Mouse (Mus musculus) Muller cell, postnatal 12 days (primary cell): ENCODE measurements around the gene Tank.

Source experiments
- DNase-seq: peaks from one replicate; pipeline ENCODE4 v3.0.0-alpha.2; 2015; ENCODE audit errors: inconsistent ontology term

The Tank gene

DNA sequence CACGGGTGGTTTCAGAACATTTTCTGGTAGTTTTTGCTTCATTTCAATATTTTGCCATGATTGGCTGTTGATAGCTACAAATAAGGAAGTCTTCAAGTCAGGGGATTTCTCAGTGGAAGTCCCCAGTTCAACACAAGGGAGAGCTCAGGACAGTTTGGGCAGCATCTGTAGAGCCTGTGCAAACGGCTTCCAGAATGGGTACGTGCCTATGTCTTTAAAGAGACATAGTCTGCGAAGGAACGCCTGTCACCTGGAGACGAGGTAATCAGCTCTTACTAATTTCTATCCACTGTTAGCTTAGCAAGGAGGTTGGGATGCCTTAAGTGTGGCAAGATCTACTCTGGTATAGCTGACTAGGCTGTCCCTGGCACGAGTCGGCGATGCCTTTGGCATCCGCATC lies at the start of gene Tank:
Gene Tank (plus strand): TSS at position 153 of the 400 bp plus-strand sequence.
- DNase-seq, result no peak

DNA sequence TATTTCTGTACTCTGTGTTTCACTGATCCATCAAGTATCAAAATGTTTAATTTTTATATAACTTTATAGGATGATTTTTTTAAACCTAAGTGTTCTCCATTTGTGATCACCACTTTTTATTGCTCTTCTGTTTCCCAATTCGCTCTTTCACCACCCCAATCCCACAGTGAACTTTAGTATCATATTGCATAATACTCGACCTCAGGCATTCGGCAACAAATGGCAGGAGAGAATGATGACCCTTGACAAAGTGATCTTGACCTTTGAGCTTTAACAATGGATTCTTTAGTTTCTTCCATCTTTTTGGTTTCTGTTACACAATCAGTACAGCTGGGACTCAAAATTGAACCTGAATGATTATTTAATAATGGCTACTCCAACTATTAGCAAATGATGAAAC lies 46.1 kb upstream of the Tank start:
- DNase-seq, result no peak

DNA sequence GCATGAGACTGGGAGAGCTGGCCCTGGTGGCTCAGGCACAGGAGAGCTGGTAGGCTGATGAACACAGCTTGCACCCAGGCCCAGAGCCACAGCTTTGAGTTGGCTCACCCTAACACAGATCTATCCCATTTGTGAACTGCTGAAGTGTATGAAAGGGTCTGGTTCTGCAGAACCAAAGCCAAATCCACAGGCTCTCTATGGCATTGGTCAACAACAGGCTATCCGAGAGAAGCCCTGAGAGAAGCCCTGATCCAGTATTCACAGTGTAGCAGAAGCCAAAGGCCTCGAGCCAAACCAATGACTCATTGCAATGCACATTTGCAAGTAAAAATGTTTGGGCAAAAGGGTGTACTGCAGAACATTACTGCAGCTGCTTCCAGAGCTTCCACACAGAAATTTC lies 45.3 kb upstream of the Tank start:
- DNase-seq, result peak; percentile 87

DNA sequence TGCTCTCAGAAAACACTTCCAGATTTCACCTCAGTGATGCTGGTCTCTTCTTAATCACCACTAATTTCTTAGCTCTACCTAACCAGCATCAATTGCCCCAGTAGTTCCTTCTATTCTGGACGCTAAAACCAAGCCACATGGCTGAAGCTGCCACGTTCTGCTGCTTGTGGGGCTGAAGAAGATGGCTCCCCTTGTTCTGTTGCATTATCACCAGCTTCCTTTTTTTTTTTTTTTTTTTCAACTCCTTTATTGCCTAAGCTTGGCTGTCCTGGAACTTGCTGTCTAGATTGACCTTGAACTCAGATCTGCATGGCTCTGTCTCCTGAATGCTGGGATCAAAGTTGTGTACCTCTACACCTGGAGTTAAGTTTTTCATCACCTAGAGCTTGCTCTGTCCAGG lies 41.5 kb upstream of the Tank start:
- no peak for DNase-seq

DNA sequence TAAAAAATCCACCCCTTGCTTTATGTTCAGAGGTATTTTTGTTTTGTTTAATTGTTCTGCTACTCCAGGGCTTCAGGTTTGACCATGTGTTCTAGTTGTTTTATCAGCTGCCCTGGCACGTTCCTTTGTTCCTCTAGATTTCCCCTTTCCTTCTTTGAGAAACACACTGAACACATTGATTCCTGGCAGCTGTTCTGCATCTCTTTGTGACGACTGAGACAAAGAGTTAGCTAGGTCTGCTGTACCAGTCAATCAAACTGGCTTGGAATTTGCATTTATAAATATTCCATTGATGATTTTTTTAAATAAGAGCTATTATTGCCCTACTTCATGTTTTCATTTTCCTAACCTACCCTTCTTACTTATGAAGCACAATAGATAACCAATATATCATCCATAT lies 39.0 kb upstream of the Tank start:
- no peak for DNase-seq

DNA sequence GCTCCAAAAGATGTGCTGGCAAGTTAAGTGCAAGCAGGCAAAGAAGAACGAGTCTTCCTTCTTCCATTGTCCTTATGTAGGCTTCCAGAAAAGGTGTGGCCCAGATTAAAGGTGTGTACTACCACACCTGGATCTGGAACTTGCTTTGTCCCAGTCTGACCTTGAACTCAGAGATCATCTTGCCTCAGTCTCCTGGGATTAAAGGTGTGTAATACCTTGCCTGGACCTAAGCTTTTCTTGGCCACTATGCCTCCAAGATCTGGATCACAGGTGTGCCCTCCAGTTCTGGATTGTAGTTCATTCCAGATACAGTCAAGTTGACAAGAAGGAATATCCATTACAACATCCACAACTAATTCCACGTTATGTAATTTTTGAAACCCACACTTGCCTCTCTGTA lies 36.0 kb upstream of the Tank start:
- no peak for DNase-seq

DNA sequence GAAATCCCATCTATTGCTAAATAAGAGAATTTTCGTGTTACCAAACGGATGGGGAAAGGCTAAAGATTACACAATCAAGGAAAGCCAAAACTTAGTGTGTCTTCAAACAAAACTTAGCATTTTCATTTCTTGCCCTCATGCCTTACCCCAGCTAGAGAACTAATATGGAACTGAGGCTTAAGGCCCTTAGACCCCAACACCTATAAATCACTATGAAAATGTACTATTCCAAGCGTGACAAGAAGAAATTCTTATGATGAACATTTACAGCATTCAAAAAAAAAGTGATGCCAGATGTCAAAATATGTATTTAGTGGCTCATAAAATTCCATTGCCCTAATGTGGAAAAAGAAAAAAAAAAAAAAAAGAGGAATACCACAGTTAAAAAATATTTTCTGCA lies 32.7 kb upstream of the Tank start:
- DNase-seq, result no peak

DNA sequence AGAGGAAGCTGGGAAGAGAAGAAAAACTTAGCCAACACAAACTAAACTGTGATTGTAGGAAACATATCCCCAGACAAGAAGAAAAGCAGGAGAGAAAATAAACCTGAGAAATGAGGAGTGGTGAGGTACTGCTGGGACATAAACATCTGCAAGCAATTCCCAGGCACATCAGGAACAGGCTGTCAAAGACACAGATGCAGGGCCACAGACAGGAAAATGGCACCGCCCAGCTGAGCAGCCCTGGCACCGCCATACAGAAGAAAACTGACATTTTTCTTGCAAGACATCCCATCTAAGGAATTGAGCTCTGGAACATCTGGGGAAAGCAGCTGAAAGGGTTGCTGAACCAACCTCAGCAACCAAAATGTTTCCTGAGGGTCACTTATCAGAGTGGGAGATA lies 30.4 kb upstream of the Tank start:
- no peak for DNase-seq

DNA sequence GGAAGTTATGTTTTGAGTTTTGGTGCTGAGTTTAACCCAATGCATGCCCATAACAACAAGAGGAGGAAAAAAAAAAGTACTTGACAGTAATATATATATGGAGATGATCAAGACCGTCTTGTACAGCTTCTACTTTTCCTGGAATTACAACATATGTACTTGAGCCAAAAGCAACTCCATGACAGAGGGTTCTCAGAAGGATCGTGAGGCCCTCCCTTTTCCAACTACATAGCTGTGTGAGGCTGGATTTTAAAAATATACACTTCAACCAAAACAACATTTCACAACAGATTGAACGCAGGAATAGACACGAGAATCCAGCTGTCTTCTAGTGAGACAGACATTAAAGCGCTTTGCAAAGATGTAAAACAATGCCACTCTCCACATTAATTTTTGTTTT lies 26.7 kb upstream of the Tank start:
- no peak for DNase-seq

DNA sequence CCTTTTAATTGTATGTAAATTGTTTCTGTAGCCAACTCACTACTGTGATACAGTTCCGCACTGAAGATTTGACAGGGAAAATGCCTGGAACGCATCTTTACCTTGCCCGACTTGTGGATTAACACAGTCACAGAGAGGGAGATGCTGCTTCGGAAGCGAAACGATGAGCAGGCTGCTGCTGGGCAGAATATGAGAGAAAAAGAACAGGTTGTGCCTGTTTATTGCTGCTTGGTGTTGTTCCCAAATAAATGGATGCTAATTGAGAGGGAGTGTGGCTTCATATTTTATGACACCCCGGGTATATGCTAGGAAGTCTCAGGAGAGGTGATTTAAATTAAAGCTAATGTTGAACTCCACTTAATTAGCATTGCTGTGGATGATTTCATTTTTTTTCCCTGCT lies 23.0 kb upstream of the Tank start:
- DNase-seq, result no peak

DNA sequence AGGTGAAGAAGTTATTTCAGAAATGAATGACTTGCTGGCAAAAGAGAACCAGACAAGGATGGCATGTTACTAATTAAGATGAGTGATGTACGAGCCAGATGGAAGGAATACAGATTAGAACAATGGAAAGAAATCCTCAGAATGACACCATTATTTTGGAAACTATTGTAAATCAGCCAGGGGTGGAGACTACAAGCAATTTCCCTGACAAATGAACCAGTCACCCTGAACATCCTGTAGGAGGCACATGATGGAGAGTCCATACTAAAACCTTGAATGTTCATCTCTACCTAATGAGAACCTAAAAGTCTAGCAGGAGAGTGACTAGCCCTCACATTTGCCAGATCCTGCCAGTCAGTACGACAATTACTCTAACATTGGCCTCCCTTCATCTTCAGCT lies 22.6 kb upstream of the Tank start:
- DNase-seq, result peak; percentile 58

DNA sequence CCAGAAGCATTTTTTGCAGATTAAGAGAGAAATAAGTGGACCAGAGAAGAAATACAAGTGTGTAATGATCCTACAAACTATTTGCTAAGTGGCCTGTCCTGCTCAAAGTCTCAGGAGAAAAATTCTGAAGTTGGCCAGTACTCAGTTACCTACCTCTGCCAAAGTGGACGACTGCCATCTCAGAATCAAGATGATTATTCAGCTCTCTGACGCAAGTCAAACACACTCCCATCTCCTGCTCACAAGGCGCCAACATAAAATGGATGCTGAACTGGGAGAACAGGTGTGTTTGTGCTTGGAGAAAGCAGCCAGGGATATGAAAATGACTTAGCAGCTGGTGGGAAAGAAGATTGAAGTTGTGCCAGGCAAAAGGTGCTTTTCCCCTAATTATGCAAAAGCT lies 21.7 kb upstream of the Tank start:
- peak; percentile 20 for DNase-seq

DNA sequence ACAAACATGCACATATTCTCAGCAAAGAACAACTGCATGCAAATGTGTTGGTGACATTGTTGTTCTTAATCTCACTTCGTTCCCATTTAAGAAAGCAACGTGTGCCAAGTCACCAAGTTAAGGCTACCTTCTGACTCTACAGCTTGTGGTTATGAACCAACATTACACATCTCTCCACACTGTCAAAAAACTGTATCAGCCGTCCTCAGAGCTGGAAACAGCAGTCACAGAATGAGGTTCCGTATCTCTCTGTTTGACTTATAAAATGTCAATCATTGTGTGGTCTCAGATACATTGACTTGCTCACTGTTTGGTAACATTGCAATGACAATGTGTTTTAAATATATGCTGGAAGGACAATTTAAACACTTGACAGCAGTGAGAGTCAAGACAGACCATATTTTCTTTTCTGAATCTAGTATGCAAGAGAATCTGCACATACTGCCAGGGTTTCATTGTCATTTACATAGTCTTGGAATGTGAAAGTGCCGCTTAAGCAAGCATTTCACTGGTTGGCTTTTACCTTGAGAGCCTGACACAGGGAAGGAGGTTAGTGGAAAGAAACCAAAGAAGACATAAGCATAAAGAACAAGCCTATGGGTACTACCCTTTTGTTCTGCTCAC lies 20.4 kb upstream of the Tank start:
- DNase-seq, result no peak

DNA sequence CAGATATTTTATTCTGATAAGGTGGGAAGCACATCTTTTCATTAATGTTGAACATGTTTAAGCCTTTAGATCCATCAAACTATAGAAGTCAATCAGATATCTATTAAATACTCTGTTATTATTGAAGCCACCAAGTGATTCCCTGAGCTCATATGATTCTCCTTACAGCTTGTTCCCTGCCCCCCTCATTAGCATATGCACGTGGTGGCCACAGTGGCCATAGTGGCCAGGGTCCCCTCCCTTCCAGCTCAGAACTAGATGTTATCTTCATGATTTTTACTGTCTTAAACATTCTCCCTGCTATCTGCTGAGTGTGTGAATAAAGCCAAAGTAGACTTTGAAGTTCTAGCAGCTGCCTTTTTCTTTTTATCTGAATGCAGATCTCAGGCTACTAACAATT lies 17.3 kb upstream of the Tank start:
- DNase-seq, result no peak

DNA sequence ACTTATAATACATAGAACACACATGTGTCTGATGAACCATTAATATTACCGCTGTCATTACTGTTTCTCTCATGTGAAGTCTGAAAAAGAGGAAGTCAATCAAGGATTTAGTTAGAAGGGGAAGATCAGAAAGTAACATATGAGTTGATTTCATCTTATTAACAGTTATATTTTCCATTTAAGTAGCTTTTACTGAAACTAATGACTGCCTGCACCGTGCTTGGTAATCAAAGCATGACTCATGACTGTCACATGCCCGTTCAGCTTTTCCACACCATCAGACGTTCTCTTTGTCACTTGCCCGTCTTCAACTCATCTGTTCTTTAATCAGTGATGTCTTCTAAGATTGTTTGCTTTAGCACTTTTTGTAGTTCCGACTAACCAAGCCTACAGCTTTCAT lies 15.2 kb upstream of the Tank start:
- DNase-seq, result no peak

DNA sequence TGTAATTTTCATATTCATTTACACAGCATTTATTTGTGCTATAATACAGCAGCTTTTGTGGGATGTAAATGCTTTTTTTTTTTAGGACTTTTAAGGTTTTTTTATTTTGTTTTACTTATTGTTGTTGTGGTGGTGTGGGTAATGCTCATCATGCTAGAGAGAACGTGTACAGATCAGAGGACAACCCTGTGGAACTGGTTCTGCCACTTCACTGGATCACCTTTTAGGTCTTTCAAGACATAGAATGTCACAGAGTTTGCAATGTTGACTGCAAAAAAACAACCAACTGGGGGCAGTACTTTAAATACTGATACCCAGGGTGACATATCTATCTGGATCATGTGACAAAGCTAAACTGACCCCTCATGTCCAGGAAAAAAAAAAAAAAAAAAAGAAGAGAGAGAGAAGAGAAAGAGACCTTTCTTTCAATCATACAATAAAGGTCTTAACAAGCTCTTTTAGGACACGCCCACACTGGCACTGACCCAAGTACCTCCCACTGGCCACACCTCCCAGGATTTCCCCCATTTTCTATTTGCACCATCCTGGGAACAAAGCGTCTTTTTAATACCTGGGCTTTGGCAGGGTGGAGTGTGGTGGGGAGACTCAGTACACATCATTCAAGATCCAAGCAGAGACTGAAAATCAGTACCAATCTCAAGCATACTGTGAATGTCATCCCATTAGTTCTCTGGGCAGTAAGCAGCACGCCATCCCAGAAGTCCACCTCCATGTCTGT lies 11.2 kb upstream of the Tank start:
- DNase-seq, result no peak

DNA sequence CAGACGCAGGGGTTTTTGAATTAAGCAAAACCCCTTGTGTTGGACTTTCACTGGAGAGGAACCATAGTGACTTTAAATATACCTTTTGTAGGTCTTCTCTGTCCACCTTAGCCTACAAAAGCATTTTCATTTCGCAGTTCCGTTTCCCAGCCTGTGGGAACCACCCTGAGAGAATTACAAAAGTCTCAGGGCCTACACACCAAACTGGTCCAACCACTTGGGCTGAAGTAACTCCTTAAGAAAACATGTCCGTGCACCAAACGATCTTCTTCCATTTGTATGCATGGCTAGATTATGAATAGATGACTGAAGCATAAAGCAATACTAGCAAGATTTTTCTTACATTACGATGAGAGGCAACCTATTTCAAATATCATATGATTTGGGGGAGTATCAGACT lies 9.2 kb upstream of the Tank start:
- no peak for DNase-seq

DNA sequence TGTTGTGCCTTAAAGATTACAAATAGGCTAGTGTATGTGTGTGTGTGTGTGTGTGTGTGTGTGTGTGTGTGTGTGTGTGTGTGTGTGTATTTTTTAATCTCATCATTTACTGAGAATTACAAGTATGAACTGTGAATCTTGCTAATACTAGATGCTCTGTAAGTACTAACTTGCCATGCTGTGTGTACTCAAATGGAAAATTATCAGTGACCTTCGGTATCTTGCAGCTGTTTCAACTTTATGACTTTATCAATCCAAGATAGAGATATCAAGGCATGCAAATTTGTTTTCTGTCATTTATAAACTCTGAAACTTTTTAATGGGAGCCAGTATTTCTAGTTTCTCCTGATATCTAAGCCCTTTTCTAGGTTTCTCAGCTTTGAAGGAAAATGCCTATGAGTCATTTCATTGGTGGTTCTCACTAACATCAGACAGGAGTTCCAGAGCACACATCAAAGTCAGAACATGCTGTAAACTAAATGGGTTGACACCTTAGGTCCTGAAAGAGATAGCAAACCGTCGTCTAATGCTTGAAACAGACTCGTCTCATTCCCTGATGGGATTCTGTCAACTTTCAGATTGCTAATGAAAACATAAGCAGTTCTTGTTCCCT lies 6.9 kb upstream of the Tank start:
- DNase-seq, result no peak

DNA sequence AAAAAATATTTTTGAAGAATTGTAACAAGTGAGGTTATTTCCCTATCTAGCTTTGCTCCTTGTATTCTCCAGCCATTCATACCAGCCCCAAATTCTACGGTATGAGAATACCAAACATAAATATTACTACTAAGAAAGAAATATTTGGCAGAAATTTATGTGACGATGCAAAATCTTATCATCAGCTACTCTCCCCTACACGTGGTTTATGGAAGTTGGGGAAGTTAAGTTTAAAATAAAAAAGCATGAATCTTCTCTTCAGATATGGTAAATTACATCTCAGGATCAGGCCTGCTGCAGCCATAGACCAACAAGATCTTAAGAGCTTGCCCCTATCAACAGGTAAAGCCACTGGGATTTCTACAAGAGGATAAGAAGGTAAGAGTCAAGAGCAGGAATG lies 1.9 kb upstream of the Tank start:
- no peak for DNase-seq

DNA sequence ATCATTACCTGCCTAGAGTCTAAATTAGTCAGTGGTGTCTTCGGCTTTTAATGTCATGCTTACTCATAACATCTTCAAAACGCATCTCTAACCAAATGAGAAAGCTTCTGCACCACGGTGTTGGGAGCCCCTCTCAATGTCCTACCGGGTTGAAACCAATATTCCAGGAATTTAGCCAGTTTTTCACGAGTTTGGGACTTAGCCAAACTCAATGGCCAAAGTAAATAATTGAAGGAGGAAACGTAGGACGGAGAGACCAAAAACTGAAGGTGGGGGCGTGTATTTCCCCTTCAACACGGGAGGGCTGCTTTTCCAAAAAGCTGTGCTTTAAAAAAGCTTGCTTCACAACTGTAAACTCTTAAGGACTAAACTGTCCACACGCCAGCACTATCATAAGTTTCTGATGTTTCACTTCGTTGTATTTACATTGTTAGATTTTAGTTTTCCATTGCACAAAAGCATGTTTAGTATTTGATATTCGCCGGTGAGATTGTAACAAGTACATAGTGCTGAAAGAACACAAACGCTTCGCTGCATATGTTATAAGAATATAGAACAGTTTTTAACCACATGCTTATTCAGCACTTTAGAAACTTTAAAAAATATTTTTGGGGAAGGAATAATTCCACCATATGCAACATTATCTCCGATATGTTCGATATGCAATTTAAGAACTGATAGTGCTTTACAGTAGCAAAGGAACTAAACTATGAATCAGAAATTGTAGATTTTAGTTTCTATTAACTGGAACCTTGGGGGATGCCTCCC lies 1.3 kb upstream of the Tank start:
- DNase-seq, result no peak

DNA sequence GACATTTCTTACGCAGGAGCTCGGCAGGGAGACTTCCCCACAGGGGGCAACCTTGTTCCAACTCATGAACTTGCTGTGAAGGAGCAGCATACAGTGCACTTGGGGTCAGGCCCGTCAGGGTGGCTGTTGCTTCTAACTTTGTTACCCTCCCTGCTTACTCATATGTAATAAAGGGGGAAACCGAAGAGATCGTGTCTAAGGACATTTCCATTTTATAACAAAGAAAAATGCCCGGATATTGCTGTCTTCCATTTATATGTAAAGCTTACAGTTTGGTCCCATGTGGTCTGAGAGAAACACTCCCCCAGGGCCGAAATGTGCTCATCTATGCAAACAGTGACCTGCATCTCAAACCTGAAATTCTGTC lies 706 bp upstream of the Tank start:
- DNase-seq, result no peak

DNA sequence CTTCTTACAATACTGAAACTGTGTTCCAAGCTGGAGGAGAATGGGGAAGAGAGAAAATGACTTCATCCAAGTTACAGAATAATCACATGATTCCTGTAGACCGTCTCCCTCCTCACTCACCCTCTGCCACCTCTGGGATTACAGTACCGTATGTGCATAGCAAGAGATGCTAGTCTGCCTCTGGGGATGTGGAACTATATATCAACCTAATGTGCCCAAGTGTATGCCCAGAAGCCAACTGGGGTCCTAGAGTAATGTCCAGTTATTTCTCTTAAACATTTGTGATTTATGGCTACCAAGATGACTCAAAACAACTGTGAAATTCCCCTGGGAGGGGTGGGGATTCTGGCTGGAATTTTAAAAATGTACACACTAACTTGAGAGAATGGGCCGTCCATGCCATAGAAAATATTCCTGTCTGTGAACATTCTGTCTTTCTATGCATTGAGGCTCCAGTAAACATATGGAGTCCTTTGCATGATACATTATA lies 1.2 kb downstream of the Tank start:
- DNase-seq, result peak; percentile 24

DNA sequence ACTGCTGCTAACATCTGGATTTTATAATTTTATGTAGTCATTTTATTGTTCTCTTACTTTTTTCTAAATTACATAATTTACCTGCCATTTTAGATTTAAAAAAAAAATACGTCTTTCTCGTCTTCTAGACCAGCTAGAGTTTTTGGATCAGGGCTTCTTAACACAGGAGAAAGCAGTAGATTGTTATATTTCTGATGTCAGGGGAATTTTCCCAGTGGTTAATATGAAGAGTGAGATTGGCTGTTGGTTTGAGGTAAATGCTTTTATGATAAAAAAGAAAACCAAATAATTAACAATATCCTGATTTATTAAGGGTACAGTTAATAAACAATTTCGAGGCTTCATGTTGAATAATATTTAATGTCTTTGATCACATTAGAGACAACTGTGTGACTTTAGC lies 1.7 kb downstream of the Tank start:
- no peak for DNase-seq
